Mouse (Mus musculus) CH12F3 (cell line): ENCODE measurements around the gene Pklr.

ENCODE experiments used
- in situ Hi-C: fragments of 300-500 bp; cut with MboI; formaldehyde crosslinking; loops from 2 replicates; pipeline ENCODE4 v1.14.3; 2020; ENCODE audit warnings: low sequenced_read_pairs

Gene Pklr

GRCm38 (mm10) chr3:89135958-89136357 is at the start of gene Pklr:
Gene Pklr, plus strand, starts transcription at chr3:89136142.
- in situ Hi-C loops = no loop called here

- in situ Hi-C loops = no loop called here
Observed at GRCm38 (mm10) chr3:89087338-89088110, 48.4 kb upstream of the Pklr start.

GRCm38 (mm10) chr3:89088974-89089373 is 47.0 kb upstream of the Pklr start:
- in situ Hi-C loops = no loop called here

- in situ Hi-C loops = no loop called here
Observed at GRCm38 (mm10) chr3:89089882-89090591, 45.9 kb upstream of the Pklr start.

GRCm38 (mm10) chr3:89090694-89091655 is 45.0 kb upstream of the Pklr start:
- in situ Hi-C loops = no loop called here

- in situ Hi-C loops = no loop called here
Observed at GRCm38 (mm10) chr3:89091811-89092508, 44.0 kb upstream of the Pklr start.

GRCm38 (mm10) chr3:89092509-89093090 is 43.3 kb upstream of the Pklr start:
- in situ Hi-C loops = no loop called here

- in situ Hi-C loops = no loop called here
Observed at GRCm38 (mm10) chr3:89093175-89093574, 42.8 kb upstream of the Pklr start, which contains the start of gene Rusc1. Gene Rusc1, minus strand, starts transcription at chr3:89093311.

- in situ Hi-C loops = no loop called here
Observed at GRCm38 (mm10) chr3:89094021-89094420, 41.9 kb upstream of the Pklr start.

- in situ Hi-C loops = no loop called here
Observed at GRCm38 (mm10) chr3:89100811-89101210, 35.1 kb upstream of the Pklr start, which contains the start of gene Gm43738. Gene Gm43738, minus strand, starts transcription at chr3:89101099.

- in situ Hi-C loops = no loop called here
Observed at GRCm38 (mm10) chr3:89101459-89101811, 34.5 kb upstream of the Pklr start.

GRCm38 (mm10) chr3:89101812-89102494 is 34.0 kb upstream of the Pklr start, which contains the start of gene Fdps:
Gene Fdps, minus strand, starts transcription at chr3:89101959.
- in situ Hi-C loops = no loop called here

- in situ Hi-C loops = no loop called here
Observed at GRCm38 (mm10) chr3:89102495-89103290, 33.2 kb upstream of the Pklr start.

- in situ Hi-C loops = no loop called here
Observed at GRCm38 (mm10) chr3:89103291-89103595, 32.7 kb upstream of the Pklr start.

- in situ Hi-C loops = no loop called here
Observed at GRCm38 (mm10) chr3:89106881-89107280, 29.1 kb upstream of the Pklr start.

- in situ Hi-C loops = no loop called here
Observed at GRCm38 (mm10) chr3:89107545-89107944, 28.4 kb upstream of the Pklr start.

GRCm38 (mm10) chr3:89108146-89108545 is 27.8 kb upstream of the Pklr start:
- in situ Hi-C loops = no loop called here

GRCm38 (mm10) chr3:89113058-89113457 is 22.9 kb upstream of the Pklr start:
- in situ Hi-C loops = no loop called here

GRCm38 (mm10) chr3:89115522-89115921 is 20.4 kb upstream of the Pklr start:
- in situ Hi-C loops = no loop called here
